Mouse (Mus musculus) telencephalon, adult 2 months (tissue): ENCODE results near the gene Kcnh3.

ENCODE experiments used
- DNase-seq: peaks from one replicate; pipeline ENCODE4 v3.0.0-alpha.2; 2011; ENCODE audit warnings: low read depth, low spot score

The Kcnh3 gene

DNA sequence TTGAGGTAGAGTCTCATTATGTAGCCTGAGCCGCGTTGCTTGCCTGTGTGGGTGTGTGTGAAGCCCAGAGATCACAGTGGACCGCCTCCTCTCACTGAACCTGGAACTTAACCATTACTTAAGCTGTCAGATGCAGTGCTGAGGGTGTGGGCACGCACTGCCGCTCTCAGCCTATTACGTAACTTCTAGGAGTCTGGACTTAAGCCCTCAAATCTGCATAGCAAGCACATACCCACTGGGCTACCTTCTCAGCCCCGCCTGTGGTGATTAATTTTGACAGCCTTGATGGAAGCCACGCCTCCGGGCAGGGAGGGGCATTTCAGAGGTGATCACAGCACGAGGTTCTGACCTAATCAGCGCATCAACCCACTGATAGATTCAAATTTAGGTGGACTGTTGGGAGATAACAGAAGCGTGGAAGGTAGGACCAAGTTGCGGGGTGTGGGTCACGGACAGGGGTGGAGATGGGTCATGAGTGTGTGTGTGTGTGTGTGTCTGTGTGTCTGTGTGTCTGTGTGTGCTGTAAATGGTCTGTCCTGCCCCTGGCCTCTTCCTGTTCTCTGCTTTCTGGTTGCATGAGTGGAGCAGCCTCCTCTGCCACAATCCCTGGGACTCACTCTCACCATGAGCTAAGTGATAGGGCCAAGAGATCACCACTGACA, 60.0 kb downstream of the Kcnh3 start:
- no peak for DNase-seq

DNA sequence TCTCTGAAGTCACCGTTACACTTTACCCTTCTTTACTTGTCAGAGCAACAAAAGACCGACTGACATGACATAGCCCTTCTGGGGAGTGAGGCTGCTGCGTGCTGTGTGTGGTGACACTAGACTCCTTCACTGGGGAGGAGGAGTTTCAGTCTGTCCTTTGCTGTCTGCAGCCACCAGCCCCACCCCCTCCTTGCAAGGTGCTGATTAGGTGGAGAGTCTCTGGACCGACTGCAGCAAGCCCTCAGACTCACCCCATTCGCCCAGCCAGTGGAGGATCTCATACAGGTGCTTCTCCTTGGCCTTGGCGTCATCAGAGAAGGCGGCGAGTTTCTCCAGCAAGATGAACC, 60.5 kb downstream of the Kcnh3 start:
- no peak for DNase-seq

DNA sequence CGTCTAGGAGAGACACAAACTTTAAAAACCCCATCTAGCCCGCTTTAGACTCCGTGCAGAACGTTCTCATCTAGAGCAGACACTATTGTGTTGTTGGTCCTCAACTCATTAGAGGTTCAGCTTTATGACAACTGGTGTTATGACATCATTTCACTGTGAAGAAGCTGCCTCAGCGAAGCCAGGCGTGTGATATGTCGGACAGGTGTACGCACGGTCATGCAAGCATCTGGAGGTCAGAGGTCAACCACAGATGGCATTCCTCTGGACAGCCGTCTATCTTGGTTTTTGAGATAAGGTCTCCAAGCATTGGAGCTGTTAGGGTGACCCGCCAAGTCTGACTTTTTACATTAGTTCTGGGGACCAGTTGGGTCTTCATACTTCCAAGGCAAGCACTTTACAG, 65.9 kb downstream of the Kcnh3 start:
- DNase-seq = no peak
